Mouse (Mus musculus) kidney, embryonic 15.5 days (tissue): ENCODE results near the gene Ap1g2. TPM values are rescaled to one million over a fixed set of nuclear protein-coding genes. Genes with fewer than 3 reads are reported as not detected.

Source experiments
- ATAC-seq: fragments of 200-750 bp; cut with Nextera tagmentation; replicated peaks from 2 replicates; pipeline ENCODE4 v1.8.0; 2017; ENCODE audit warnings: moderate TSS enrichment; ENCODE audit not compliant: low FRiP score
- H3K27ac ChIP-seq: fragments of 300-500 bp; sonication (generic); 2 replicates; pipeline ENCODE4 v1.5.1; 2015; ENCODE audit warnings: mild to moderate bottlenecking, inconsistent platforms
- H3K27me3 ChIP-seq: fragments of 300-500 bp; sonication (generic); 2 replicates; pipeline ENCODE4 v1.6.1; 2015; ENCODE audit warnings: inconsistent platforms
- H3K36me3 ChIP-seq: fragments of 300-500 bp; sonication (generic); 2 replicates; pipeline ENCODE4 v1.6.1; 2015; ENCODE audit warnings: inconsistent platforms
- H3K4me1 ChIP-seq: fragments of 300-500 bp; sonication (generic); 2 replicates; pipeline ENCODE4 v1.6.1; 2015; ENCODE audit warnings: inconsistent platforms
- H3K4me2 ChIP-seq: fragments of 300-500 bp; sonication (generic); 2 replicates; pipeline ENCODE4 v1.6.1; 2015; ENCODE audit warnings: moderate library complexity, mild to moderate bottlenecking, inconsistent platforms
- H3K4me3 ChIP-seq: fragments of 300-500 bp; sonication (generic); replicated peaks from 2 replicates; pipeline ENCODE4 v1.5.1; 2015; ENCODE audit warnings: mild to moderate bottlenecking, inconsistent platforms
- H3K9ac ChIP-seq: fragments of 300-500 bp; sonication (generic); 2 replicates; pipeline ENCODE4 v1.6.1; 2015; ENCODE audit warnings: mild to moderate bottlenecking, inconsistent platforms
- H3K9me3 ChIP-seq: fragments of 300-500 bp; sonication (generic); replicated peaks from 2 replicates; pipeline ENCODE4 v1.6.1; 2016; ENCODE audit warnings: inconsistent platforms
- WGBS: fragments of 180-500 bp; shearing (Covaris S2); methylation state at CpG from one replicate; pipeline ENCODE4 v1.1.7; 2015; ENCODE audit warnings: mixed read lengths; 5-methylcytosine and 5-hydroxymethylcytosine counted together
- polyA plus RNA-seq: library from polyadenylated mRNA; unstranded; fragments of >200 nt; fragmentation: Nextera tagmentation; extraction: Ambion mirVana; gene quantifications from 2 replicates; pipeline ENCODE4 v1.2.1, GENCODE M21; 2015

The Ap1g2 gene
- polyA plus RNA-seq, 1 experiment from 2014 or later = 18.9 TPM

DNA sequence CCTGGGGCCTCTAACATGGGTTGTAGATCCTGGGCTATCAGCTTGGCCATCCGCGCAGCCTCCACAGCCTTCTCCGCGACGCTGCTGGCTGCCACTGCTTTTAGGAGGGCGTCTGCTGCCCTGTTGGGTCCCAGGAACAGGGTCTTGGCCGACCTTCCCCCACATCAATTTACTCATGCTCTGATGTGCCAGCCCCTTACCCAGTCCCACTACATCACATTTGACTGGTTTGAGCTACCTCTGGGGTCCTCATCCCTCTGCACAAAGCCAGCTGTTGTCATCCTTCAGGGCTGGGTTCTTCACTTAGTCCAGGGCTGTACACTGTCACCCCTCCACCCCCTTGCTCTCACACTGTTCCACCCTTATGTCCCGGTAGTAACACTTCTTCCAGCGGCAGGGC lies 3.7 kb upstream of the Ap1g2 start:
- H3K27me3 ChIP-seq = peaks cover 66% of the 10 kb centered on the region
- no peak overlapping the region for H3K9ac ChIP-seq
- no peak overlapping the region for H3K27ac ChIP-seq
- H3K9me3 ChIP-seq = no peaks in the 10 kb centered on the region
- H3K36me3 ChIP-seq = no peaks in the 10 kb centered on the region
- 0 out of 2 replicates have a peak overlapping the region, but pooled peaks have one; percentile 19 for H3K4me2 ChIP-seq
- WGBS = 34% methylated on average over 9 of the region's 9 CpGs
- peaks cover 49% of the 10 kb centered on the region for H3K4me1 ChIP-seq
- ATAC-seq = no peak
- no peak overlapping the region for H3K4me3 ChIP-seq

DNA sequence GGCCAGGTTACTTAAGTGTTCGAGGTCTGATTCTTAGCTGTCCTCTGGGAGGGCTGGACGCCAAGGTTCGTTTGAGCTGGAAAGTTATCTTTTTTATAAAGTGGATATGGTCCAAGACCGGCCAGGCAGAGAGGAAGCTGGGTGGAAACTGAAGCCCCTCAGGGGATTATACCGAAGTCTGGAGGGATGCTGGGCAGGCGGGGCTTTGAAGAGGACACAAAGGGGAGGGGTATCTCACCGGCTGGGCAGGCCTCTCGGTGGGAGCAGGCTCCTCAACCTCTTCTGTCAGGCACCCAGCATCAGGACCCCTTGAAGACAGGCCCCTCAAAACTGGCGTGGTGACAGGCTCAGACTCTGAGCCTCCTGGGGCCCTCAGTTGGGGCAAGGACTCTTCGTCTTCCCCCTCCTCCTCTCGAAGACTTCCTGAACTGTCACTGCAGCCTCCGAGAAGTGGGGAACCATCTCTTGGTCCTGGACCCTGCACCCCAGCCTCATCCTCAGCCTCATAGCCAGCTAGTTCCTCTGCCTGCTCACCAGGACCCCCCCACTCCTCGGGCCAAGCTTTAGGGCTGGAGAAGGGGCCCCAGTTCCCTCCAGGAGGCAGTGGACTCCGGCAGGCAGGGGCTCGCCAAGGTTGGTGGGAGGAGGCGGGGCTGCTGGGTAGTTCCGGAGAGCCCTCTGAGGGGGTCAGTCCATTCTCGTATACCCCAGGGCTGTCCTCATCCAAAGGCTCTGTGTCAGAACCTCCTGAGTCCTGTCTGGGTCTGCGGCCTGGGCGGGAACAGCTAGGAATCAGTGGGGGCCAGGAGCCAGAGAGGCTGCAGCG lies 2.9 kb upstream of the Ap1g2 start:
- H3K27ac ChIP-seq = no peak overlapping the region
- peaks cover 49% of the 10 kb centered on the region for H3K4me1 ChIP-seq
- no peak for ATAC-seq
- no peaks in the 10 kb centered on the region for H3K36me3 ChIP-seq
- H3K4me2 ChIP-seq = 0 out of 2 replicates have a peak overlapping the region, but pooled peaks have one; percentile 19
- no peak overlapping the region for H3K4me3 ChIP-seq
- no peak overlapping the region for H3K9ac ChIP-seq
- no peaks in the 10 kb centered on the region for H3K9me3 ChIP-seq
- 7% methylated on average over 21 of the region's 21 CpGs for WGBS
- peaks cover 58% of the 10 kb centered on the region for H3K27me3 ChIP-seq

DNA sequence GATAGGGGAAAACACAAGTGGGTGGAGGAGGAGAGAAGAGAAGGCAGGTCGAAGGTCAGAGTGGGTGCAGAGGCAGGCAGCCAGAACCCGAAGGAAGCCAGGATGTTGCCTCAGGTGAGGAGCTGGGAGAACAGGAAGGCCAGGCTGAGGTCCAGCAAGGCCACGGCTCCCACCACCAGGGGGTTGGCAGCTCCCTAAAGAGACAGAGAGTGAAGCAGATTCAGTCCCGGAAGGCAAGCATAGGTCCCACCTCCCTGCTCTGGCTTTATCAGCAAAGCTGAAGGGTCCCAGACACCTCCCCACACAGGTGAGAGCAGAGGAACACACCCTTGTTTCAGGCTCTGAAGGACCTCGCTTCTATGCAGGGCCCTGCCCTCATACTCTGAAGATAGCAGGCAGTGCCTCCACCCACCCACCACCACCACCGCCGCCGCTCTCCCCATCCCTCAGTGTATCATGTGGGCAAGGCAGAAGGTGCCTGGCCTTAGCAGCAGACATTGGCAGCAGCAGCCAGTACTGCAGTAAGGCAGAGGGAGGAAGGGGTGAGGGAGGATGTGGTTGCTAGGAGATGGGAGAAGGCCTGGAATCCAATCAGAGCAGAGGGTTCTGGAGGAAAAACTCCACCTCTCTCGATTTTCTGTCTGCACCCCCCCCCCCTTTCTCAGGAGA lies 1.9 kb upstream of the Ap1g2 start:
- Histone ChIP-seq H3K4me2 (no peak overlapping the region), H3K27ac (no peak overlapping the region), H3K9ac (no peak overlapping the region), H3K4me1 (peaks cover 43% of the 10 kb centered on the region), H3K9me3 (no peaks in the 10 kb centered on the region), H3K36me3 (no peaks in the 10 kb centered on the region), H3K4me3 (no peak overlapping the region), H3K27me3 (peaks cover 48% of the 10 kb centered on the region)
- WGBS = 38% methylated on average over 9 of the region's 9 CpGs
- no peak for ATAC-seq

DNA sequence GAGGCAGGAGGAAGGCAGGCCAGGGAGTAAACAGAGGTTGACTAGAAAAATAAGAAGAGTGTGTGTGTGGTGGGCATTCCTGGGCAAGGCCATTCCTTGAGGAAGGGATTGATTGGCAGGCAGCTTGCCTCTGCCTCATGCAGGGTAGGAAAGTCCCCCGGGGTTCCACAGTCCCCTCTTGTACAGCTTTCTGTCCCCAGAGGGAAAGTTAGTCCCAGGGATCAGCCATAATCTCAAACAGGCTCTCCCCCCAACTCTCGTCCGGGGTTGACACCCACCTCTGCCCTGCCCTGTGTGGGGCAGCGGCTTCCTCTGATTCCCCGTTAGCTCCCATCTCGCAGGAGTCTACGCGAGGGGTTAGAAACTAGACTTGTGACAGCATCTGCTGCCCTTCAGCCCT lies 597 bp upstream of the Ap1g2 start:
- H3K4me2 ChIP-seq = no peak overlapping the region

DNA sequence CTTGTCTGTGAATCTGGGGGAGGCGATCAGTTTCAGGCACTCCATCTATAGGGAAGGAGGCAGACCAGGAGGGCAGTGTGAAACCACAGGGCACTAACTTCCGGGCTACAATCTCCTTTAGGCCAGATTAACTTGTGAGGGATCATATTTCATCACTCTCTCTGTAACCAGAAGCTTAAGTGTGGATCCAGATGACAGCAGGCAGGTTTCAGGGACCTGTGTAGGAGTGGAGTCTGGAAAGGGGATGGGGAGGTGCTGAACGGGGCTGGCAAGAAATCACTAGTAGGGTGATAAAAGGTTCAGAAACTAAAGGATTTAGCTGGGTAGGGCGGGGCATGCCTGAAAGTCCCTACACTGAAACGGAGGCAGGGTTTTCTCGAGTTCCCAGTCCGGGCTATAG lies 1.0 kb downstream of the Ap1g2 start:
- H3K36me3 ChIP-seq = peaks cover 9% of the 10 kb centered on the region; the same call in 1 of the 2 replicates
- peaks cover 43% of the 10 kb centered on the region for H3K4me1 ChIP-seq
- peak overlapping the region; percentile 96 for H3K4me2 ChIP-seq
- H3K4me3 ChIP-seq = peak overlapping the region; percentile 61
- peak overlapping the region; percentile 87 for H3K27ac ChIP-seq
- WGBS = 2% methylated on average over 7 of the region's 7 CpGs
- H3K9ac ChIP-seq = peak overlapping the region; percentile 61
- no peaks in the 10 kb centered on the region for H3K9me3 ChIP-seq
- ATAC-seq = peak; percentile 38
- peaks cover 20% of the 10 kb centered on the region for H3K27me3 ChIP-seq

More for the DNA sequence above, 597 bp upstream of the Ap1g2 start:
- no peaks in the 10 kb centered on the region for H3K9me3 ChIP-seq
- 82% methylated on average over 8 of the region's 8 CpGs for WGBS
- peaks cover 43% of the 10 kb centered on the region for H3K4me1 ChIP-seq
- peaks cover 35% of the 10 kb centered on the region for H3K27me3 ChIP-seq
- ATAC-seq = no peak
- no peak overlapping the region for H3K4me3 ChIP-seq
- H3K9ac ChIP-seq = no peak overlapping the region
- no peak overlapping the region for H3K27ac ChIP-seq
- peaks cover 7% of the 10 kb centered on the region; the same call in 1 of the 2 replicates for H3K36me3 ChIP-seq

GRCm38 (mm10) chr14:55104365-55104764 lies 2.0 kb downstream of the Ap1g2 start:
- Histone ChIP-seq H3K4me1 (peaks cover 39% of the 10 kb centered on the region), H3K4me3 (no peak overlapping the region), H3K4me2 (no peak overlapping the region), H3K36me3 (peaks cover 13% of the 10 kb centered on the region), H3K9ac (no peak overlapping the region), H3K27me3 (peaks cover 10% of the 10 kb centered on the region; the same call in 1 of the 2 replicates), H3K27ac (peak overlapping the region; percentile 87), H3K9me3 (no peaks in the 10 kb centered on the region)
- ATAC-seq = no peak
- 86% methylated on average over 18 of the region's 18 CpGs for WGBS

DNA sequence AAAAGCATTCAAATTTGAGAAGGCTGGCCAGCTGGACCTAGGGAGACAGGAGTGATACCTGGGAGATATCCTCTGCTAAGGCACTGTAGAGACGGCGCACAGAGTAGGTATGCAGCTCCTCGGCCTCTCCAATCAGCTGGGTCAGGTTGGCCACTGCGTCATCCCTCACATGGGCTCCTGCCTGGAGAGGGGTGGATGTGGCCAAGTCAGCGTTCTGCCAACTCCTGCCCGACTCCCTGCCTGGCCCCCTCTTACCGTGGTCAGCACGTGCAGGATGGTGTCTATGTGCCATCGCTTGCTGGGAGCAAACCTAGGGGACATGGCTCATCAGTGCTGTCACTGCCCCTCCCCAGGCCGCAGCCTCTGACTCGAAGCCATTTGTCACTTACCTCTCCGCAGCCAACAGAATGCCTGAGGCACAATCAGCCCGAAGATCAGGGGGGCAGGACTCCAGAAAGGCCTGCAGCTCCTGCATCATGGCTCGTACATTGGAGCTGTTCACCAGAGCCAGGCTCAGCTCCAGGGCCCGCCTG lies 4.1 kb downstream of the Ap1g2 start:
- Histone ChIP-seq H3K9ac (no peak overlapping the region), H3K4me2 (no peak overlapping the region), H3K4me3 (no peak overlapping the region), H3K9me3 (no peaks in the 10 kb centered on the region), H3K27me3 (no peaks in the 10 kb centered on the region), H3K4me1 (peaks cover 31% of the 10 kb centered on the region), H3K27ac (no peak overlapping the region), H3K36me3 (peaks cover 30% of the 10 kb centered on the region)
- no peak for ATAC-seq
- 74% methylated on average over 15 of the region's 15 CpGs for WGBS

DNA sequence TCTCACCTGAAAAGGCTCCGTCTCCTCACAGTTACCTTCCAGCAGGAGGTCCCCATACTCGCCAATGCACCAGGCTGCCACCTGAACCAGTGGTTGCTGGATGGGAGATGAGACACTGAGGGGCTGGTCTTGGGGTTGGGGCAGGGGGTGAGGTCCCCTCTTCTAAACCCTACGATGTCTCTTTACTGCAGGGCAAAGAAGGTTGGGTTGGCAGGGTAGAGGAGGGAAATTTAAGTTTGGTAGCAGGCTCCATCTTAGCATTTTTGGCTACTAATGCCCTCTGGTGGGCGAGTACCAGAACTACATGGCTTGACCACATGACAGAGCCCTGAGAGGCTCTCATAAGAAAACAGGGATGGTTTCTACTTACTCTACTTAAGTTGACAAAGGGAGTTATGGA lies 4.8 kb downstream of the Ap1g2 start:
- no peak for ATAC-seq
- Histone ChIP-seq H3K27ac (no peak overlapping the region), H3K27me3 (no peaks in the 10 kb centered on the region), H3K4me1 (peaks cover 38% of the 10 kb centered on the region), H3K4me3 (no peak overlapping the region), H3K9me3 (no peaks in the 10 kb centered on the region), H3K4me2 (no peak overlapping the region), H3K9ac (no peak overlapping the region), H3K36me3 (peaks cover 30% of the 10 kb centered on the region)
- 53% methylated on average over 4 of the region's 4 CpGs for WGBS

DNA sequence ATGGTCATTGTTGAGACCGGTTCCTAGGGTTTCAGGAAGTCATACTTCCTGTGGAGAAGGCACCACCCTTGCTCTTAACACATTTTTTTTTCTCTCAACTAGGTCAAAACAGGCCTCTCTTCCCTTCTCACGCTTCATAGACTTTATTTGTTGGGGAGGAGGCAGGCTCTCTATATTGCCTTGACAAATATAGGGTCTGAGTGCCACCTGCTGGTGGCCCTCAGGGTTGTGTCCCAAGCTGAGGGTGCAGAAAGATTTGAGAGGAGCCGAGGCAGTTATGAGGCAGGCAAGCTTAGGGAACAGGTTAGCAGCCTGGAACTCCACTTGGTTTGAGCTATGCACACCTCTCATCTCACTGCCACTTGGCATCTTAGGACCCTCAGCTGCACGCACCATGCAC lies 8.3 kb downstream of the Ap1g2 start:
- no peak overlapping the region for H3K9ac ChIP-seq
- 51% methylated on average over 4 of the region's 4 CpGs for whole genome bisulfite sequencing
- H3K36me3 ChIP-seq = peaks cover 30% of the 10 kb centered on the region
- no peaks in the 10 kb centered on the region for H3K9me3 ChIP-seq
- peak overlapping the region; percentile 74 for H3K27ac ChIP-seq
- H3K4me1 ChIP-seq = peaks cover 37% of the 10 kb centered on the region
- no peak overlapping the region for H3K4me2 ChIP-seq
- no peak overlapping the region for H3K4me3 ChIP-seq
- H3K27me3 ChIP-seq = no peaks in the 10 kb centered on the region
- ATAC-seq = peak; percentile 19; the same call in 1 of the 2 replicates

DNA sequence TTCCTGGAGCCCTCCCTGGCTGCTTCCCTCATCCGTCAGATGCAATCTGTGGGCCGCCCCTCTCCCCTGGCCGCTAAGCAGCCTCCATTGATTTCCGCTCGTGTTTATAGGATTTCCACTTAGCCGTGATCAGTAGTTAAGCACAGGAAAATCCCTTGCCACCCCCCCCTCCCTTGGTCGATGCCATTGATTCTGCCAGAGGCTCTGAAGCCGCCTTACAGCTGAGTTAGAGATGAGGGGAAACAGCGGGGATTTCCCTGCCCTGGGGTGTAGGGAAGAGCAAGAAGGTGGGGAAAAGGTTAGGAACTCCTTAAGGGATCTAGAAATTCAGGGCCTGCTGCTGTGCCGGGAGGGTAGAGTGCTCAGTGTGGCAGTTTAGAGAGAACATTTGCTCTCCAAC lies 8.7 kb downstream of the Ap1g2 start:
- Histone ChIP-seq H3K9me3 (no peaks in the 10 kb centered on the region), H3K36me3 (peaks cover 30% of the 10 kb centered on the region), H3K9ac (no peak overlapping the region), H3K4me2 (no peak overlapping the region), H3K4me3 (no peak overlapping the region), H3K27me3 (no peaks in the 10 kb centered on the region), H3K4me1 (peaks cover 37% of the 10 kb centered on the region), H3K27ac (peak overlapping the region; percentile 74)
- ATAC-seq = no peak
- 69% methylated on average over 10 of the region's 10 CpGs for WGBS

- WGBS = 57% methylated on average over 9 of the region's 9 CpGs
- no peak for ATAC-seq
- Histone ChIP-seq H3K4me1 (peaks cover 41% of the 10 kb centered on the region), H3K4me3 (no peak overlapping the region), H3K36me3 (peaks cover 23% of the 10 kb centered on the region; the same call in 1 of the 2 replicates), H3K9me3 (no peaks in the 10 kb centered on the region), H3K9ac (no peak overlapping the region; the same call in 1 of the 2 replicates), H3K27me3 (no peaks in the 10 kb centered on the region), H3K27ac (peak overlapping the region; percentile 74; the same call in 1 of the 2 replicates), H3K4me2 (peak overlapping the region; percentile 22)
These were observed 9.8 kb downstream of the Ap1g2 start for GRCm38 (mm10) chr14:55096573-55097087.

- no peaks in the 10 kb centered on the region for H3K27me3 ChIP-seq
- peak overlapping the region; percentile 75 for H3K4me3 ChIP-seq
- ATAC-seq = no peak
- peaks cover 21% of the 10 kb centered on the region; the same call in 1 of the 2 replicates for H3K36me3 ChIP-seq
- H3K4me2 ChIP-seq = peak overlapping the region; percentile 76
- peak overlapping the region; percentile 69 for H3K9ac ChIP-seq
- H3K9me3 ChIP-seq = no peaks in the 10 kb centered on the region
- peaks cover 50% of the 10 kb centered on the region for H3K4me1 ChIP-seq
- H3K27ac ChIP-seq = peak overlapping the region; percentile 16; the same call in 1 of the 2 replicates
- WGBS = 60% methylated on average over 12 of the region's 12 CpGs
These were observed 10.7 kb downstream of the Ap1g2 start for GRCm38 (mm10) chr14:55095671-55096070.
